Mouse (Mus musculus) embryonic fibroblast, embryonic 13.5 days (primary cell): ENCODE data around the gene Alg1. TPM values are rescaled to one million over a fixed set of nuclear protein-coding genes. Genes with fewer than 3 reads are reported as not detected.

Experiments used
- H3K27ac ChIP-seq: 2 replicates; pipeline ENCODE4 v1.5.1; 2012; ENCODE audit warnings: low read length, control low read depth, inconsistent platforms; ENCODE audit not compliant: insufficient read depth
- H3K4me1 ChIP-seq: 2 replicates; pipeline ENCODE4 v1.6.1; 2011; ENCODE audit warnings: low read length; ENCODE audit not compliant: control insufficient read depth, insufficient read depth
- H3K4me3 ChIP-seq: 2 replicates; pipeline ENCODE4 v1.5.1; 2011; ENCODE audit warnings: mild to moderate bottlenecking, control low read depth, low read length; ENCODE audit not compliant: insufficient read depth
- CTCF ChIP-seq: IDR thresholded peaks from 2 replicates; pipeline ENCODE4 v1.5.1; 2011; ENCODE audit warnings: mild to moderate bottlenecking, control low read depth, low read length, moderate library complexity, borderline replicate concordance; ENCODE audit not compliant: insufficient read depth
- POLR2A ChIP-seq: IDR thresholded peaks from 2 replicates; pipeline ENCODE4 v1.6.1; 2011; ENCODE audit warnings: low read depth, mild to moderate bottlenecking, control low read depth, low read length, moderate library complexity
- polyA plus RNA-seq: library from polyadenylated mRNA; stranded (reverse); fragments of >200 nt; gene quantifications from 2 replicates; pipeline ENCODE4 v1.2.4, GENCODE M21; 2011; ENCODE audit warnings: low read depth; ENCODE audit not compliant: missing spikeins, insufficient read length

The Alg1 gene
- polyA plus RNA-seq, 1 experiment = 20.6 TPM

DNA sequence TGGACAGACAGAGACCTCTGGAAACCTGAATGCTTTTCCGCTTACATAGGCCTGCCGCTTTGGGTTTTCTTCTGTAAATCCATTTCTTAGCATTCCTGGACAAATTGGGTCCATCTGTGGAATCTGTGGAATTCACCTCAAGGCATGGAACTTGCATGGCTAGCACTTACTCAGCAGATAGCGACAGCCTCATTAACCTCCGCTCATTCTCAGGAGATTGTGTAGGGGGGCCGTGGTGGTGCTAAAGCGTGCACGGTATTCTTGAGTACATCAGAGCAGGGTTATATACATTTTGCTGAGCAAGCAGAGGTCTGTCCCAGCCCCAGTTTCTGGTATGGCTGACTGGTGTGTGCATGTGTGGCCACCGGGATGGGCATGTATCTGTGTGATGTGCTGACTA is 29.7 kb downstream of the Alg1 start:
- Histone ChIP-seq H3K4me1 (peaks cover 4% of the 10 kb centered on the region), H3K4me3 (no peak overlapping the region), H3K27ac (peak overlapping the region; percentile 72)
- TF ChIP-seq CTCF (no peak), POLR2A (no peak)

DNA sequence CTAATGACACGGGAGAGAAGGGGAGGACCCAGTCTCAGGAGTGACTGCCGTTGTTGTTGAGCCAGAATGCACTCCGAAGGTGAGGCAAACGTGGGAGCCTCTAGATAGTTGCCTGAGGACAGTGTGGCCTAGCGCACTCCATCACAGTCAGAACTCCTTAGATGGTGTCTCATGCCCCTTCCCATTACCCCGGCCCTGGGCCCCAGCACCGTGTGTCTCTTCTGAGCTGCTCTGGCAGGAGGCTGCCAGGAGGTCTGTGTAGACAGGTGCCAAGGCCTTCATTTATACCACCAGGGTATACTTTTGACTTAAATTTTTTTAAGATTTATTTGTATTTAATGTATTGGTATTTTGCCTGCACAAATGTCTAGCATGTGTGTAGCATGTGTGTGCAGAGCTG is 30.5 kb downstream of the Alg1 start:
- Histone ChIP-seq H3K27ac (peak overlapping the region; percentile 54), H3K4me1 (peaks cover 4% of the 10 kb centered on the region), H3K4me3 (no peak overlapping the region)
- TF ChIP-seq POLR2A (no peak), CTCF (no peak)

DNA sequence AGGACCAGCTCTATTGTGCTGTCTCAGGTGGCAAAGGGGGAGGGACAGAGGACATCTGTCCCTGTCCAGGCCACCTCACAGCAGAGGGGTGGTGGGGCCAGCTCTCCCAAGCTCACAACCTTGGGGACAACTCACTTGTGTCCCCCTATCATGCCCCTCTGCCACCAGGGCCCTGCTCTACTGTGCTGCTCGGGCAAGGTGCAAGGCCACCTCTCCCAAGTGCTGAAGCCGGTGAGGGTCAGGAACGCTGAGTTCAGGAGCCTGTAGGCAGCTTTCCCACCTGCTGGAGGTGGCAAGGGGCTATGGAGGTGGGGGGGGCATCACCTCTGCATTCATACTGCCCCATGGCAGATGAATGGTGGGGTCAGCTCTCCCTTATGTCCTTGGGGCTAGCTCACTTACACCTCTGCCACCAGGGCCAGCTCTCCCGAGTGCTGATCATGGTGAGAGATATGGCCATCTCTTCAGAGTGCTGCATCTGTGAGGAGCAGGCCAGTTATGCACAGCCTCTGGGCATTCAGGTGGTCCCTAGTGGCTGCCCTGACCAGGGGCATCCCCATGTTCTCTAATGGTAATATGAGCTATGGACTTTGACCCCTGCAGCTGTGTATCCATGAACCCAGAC is 38.1 kb downstream of the Alg1 start:
- Histone ChIP-seq H3K4me1 (no peaks in the 10 kb centered on the region), H3K4me3 (no peak overlapping the region), H3K27ac (no peak overlapping the region)
- TF ChIP-seq POLR2A (no peak), CTCF (no peak)

DNA sequence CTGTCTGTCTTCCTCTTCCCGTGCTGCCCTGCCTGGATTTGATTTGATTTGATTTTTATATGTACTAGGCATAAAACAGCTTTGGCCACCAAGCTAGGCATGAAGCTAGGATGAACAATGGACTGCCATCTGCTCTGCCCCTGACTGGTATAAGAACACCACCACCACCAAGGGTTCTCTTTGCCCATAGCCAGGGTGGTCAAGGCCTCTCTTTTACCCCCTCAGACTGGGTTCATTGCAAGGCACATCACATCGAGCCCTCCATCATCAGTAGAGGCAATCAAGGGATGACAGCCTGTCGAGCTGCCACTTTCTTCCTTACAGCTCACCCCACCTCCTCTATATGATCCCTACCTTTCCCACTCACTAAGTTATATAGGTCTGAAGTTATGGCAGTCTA is 39.0 kb downstream of the Alg1 start:
- no peak overlapping the region for H3K4me3 ChIP-seq
- TF ChIP-seq POLR2A (no peak), CTCF (no peak)
- H3K4me1 ChIP-seq = no peaks in the 10 kb centered on the region
- H3K27ac ChIP-seq = no peak overlapping the region

DNA sequence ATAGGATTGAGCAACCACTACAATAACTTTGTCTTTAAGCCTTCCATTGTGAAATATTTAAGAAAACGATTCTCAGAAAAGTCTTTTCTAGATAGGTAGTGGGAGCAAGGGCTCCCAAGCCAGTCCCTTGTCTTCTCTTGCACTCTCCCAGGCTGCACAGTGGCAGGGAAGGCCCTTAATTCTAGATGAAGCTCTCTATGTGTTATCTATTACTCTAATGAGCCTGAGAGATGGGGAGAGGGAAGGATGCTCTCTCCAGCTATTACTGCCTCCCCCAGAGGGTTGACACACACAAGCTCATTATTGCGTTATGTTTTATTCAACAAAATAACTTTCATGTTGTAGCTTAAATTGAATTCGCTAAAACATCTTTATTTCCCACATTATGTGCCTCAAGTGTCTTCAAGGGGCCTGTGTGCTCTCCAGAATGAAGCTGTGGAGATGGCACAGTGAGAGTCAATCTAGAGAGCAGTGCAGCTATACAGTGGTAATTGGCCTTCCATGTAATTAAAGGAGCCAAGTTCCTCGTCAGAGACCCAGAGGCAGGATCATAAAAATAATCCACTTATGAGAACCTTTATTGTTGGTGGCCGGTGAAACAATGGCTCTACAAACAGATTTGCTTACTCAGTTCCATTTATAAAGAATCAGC is 46.3 kb downstream of the Alg1 start:
- Histone ChIP-seq H3K4me3 (no peak overlapping the region), H3K4me1 (no peaks in the 10 kb centered on the region), H3K27ac (no peak overlapping the region)
- no peak for TF ChIP-seq POLR2A
- no peak for TF ChIP-seq CTCF

DNA sequence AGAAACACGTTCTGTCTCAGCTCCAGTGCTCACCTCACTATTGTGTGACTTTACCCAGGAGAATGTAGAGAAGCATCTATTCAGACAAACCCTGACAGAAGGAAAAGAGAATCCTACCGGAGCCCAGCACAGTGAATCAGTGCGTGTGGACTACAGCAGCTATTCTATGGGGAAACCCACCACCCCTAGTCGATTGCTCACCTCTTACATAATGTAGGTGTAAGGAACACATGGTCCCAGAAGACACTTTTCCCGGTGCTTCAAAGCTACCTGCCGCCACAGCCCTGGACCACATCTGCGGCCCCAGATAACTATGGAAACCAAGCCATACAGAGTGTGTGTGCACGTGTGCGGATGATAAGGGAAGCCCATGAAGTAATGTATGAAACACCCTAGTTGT is 49.3 kb downstream of the Alg1 start:
- Histone ChIP-seq H3K4me3 (no peak overlapping the region), H3K4me1 (no peaks in the 10 kb centered on the region), H3K27ac (no peak overlapping the region)
- TF ChIP-seq POLR2A = no peak
- no peak for TF ChIP-seq CTCF

DNA sequence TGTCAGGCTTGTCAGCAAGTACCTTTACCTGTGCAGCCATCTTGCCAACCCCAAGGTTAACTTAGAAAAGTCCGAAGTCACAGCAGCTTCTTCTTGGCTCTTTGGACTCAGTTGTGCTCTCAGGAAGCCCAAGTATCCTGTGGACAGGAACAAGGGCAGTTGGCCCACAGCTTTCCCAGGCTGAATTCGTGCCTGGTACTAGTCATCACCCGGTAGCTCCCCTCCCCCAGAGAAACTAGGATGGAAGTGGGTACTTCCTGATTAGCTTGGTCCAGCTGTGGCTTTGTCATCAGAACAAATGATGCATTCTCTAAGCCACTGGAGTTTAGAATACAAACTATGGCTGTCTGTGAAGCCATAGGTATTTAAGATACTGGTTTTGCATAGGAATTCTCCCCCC is 52.0 kb downstream of the Alg1 start:
- H3K27ac ChIP-seq = no peak overlapping the region
- no peaks in the 10 kb centered on the region for H3K4me1 ChIP-seq
- no peak overlapping the region for H3K4me3 ChIP-seq
- TF ChIP-seq POLR2A = no peak
- TF ChIP-seq CTCF = no peak

Other genes starting within 250 kb of the Alg1 start
- not detected in 2 replicates for gene Sept12, start 235.8 kb upstream of the Alg1 start, polyA plus RNA-seq
- gene Smim22, start 226.3 kb upstream of the Alg1 start, polyA plus RNA-seq = not detected in 2 replicates
- 14.5 and 14.7 TPM in 2 replicates for gene Rogdi, start 220.1 kb upstream of the Alg1 start, polyA plus RNA-seq
- gene Glyr1, start 183.8 kb upstream of the Alg1 start, polyA plus RNA-seq = 68.0 and 69.9 TPM in 2 replicates
- 23.8 and 30.7 TPM in 2 replicates for gene Ubn1, start 183.6 kb upstream of the Alg1 start, polyA plus RNA-seq
- 0.20 and 0.33 TPM in 2 replicates for gene Ppl, start 101.2 kb upstream of the Alg1 start, polyA plus RNA-seq
- not detected in 2 replicates for gene Sec14l5, start 86.5 kb upstream of the Alg1 start, polyA plus RNA-seq
- gene Nagpa, start 29.6 kb upstream of the Alg1 start, polyA plus RNA-seq = 11.6 and 13.8 TPM in 2 replicates
- gene AU021092, start 11.3 kb upstream of the Alg1 start, polyA plus RNA-seq = not detected in 2 replicates
- 15.5 and 17.0 TPM in 2 replicates for gene Eef2kmt, start 22.4 kb downstream of the Alg1 start, polyA plus RNA-seq